In genomic region chr6:148248625-148249024, GRCm38 (mm10) we compare ENCODE assay signal across 8 mouse cellular contexts. TPM values are rescaled to one million over a fixed set of nuclear protein-coding genes. Genes with fewer than 3 reads are reported as not detected.
DNase-seq lines count a peak whose midpoint lies in the region; ATAC-seq and TF ChIP-seq lines count a peak whose summit lies in the region.

No protein-coding gene starts in this region.

- H3K4me3 ChIP-seq in gastrocnemius, adult 2 months, result no peak overlapping the region

- no peak for TF ChIP-seq POLR2A in brain, embryonic 14.5 days (IDR thresholded peaks at IDR 0.05; ENCODE audit: borderline replicate concordance, extremely low read depth, insufficient read depth, insufficient read length, poor library complexity, severe bottlenecking)

- no peak overlapping the region for H3K27ac ChIP-seq in gastrocnemius, adult 2 months

- peak; percentile 68 for TF ChIP-seq CTCF in gastrocnemius, adult 2 months (IDR thresholded peaks at IDR 0.05)
- TF ChIP-seq CTCF in brain, embryonic 14.5 days (IDR thresholded peaks at IDR 0.05; ENCODE audit: borderline replicate concordance, extremely low read depth, insufficient read depth, insufficient read length), result peak; percentile 7; the same call in 1 of the 2 replicates

- intact Hi-C loops in gastrocnemius, adult 2 months (cut with DNase I), result loop anchor here (1.0 kb wide), 1 partner anchor 269 kb away; no protein-coding TSS in a partner anchor
- intact Hi-C loops in heart, postnatal 36 days (cut with DNase I), result loop anchor here (1.0 to 2.0 kb wide), 2 partner anchors 439 to 502 kb away; no protein-coding TSS in a partner anchor

- no peak for DNase-seq in gastrocnemius, adult 2 months
- no peak for DNase-seq in gastrocnemius, postnatal 25 days
- peak; percentile 76 for DNase-seq in testis, postnatal 10 days (ENCODE audit: low spot score)
- no peak for DNase-seq in testis, postnatal 14 days (ENCODE audit: low spot score)
- DNase-seq in brain, embryonic 14.5 days (ENCODE audit: low read depth), result peak; percentile 91
- peak; percentile 29 to 39 for DNase-seq in heart, postnatal 36 days
- DNase-seq in lung, postnatal 14 days, result peak; percentile 71

- ATAC-seq in monocyte, adult 5-6 weeks (replicated peaks; ENCODE audit: insufficient number of reproducible peaks, low FRiP score, low TSS enrichment, poor library complexity, severe bottlenecking), result no peak

RNA-seq across cellular contexts. Expression of gene Ergic2, which starts 36.5 kb away (rescaled TPM):
- total RNA-seq in gastrocnemius, adult 2 months (2021), result 10 to 100 TPM; 68.6 to 72.2 TPM
- 10 to 100 TPM; 58.6 to 66.8 TPM for total RNA-seq in gastrocnemius, postnatal 25 days (2021)
- polyA plus RNA-seq in brain, embryonic 14.5 days (2012; rRNA removed), result 82.7 and 83.4 TPM in 2 replicates
- 10 to 100 TPM; 61.6 to 63.1 TPM for total RNA-seq in heart, postnatal 36 days (2021)
- 161 to 176 TPM (median 163 TPM) in 3 replicates for total RNA-seq in monocyte, adult 5-6 weeks (2017)

Comparison
In these comparisons a context has a peak if more than half of its experiments do, and no peak if none do; other contexts are left out.
1. DNase-seq: peak in testis, postnatal 10 days (single experiment), brain, embryonic 14.5 days (single experiment), heart, postnatal 36 days (2 of 2) and lung, postnatal 14 days (single experiment); none in gastrocnemius, adult 2 months (single experiment), gastrocnemius, postnatal 25 days (single experiment) and testis, postnatal 14 days (single experiment).